18 mouse cellular contexts compared by ENCODE assay signal in the genomic region with DNA sequence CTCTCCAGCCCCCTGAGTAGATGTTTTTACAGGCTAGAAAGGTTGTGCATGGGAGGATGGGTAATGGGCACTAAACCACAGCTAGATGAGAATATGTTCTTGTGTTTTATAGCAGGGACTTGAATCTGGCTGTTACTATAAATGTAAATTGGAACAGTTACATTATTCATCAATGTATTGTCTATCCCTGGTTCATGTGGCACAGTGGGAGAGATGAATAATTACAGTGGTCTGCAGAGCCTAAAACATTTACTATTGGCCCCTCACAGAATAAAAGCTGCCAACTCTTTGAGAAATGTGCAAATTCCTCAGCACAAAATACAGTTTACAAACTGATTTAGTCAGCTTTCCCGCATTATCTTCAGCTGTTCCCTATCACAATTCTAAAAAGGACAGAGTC.
"Had no signal": no experiment of that assay in that cellular context is flagged by ENCODE, and none has a peak within 500 bp of the region (broad histone marks: within the 10 kb centered on the region; RNA-seq: fewer than 3 reads in every experiment).

No protein-coding gene starts in this region.

- H3K36me3 ChIP-seq: neural tube, embryonic 15.5 days had no signal

- H3K27me3 ChIP-seq: kidney, embryonic 15.5 days; liver, embryonic 13.5 days; neural tube, embryonic 15.5 days had no signal

- H3K9me3 ChIP-seq: kidney, embryonic 15.5 days; liver, embryonic 13.5 days; neural tube, embryonic 15.5 days had no signal

- H3K4me3 ChIP-seq: kidney, embryonic 15.5 days; left cerebral cortex, adult 2 months; liver, embryonic 13.5 days; myocyte; neural tube, embryonic 15.5 days had no signal

- DNase-seq: kidney, adult 8-10 months; kidney, postnatal 10 days; kidney, postnatal 36 days; layer of hippocampus, postnatal 36 days; liver, embryonic 13.5 days; lung, adult 2 months; lung, postnatal 14 days; lung, postnatal 4 days; right cerebral cortex, adult 18-20 months; right cerebral cortex, postnatal 14 days; right cerebral cortex, postnatal 4 days; thymus, adult 18-20 months had no signal

- H3K9ac ChIP-seq: kidney, embryonic 15.5 days; liver, embryonic 13.5 days; neural tube, embryonic 15.5 days had no signal

- ATAC-seq: midbrain, embryonic 16.5 days had no signal

- H3K4me2 ChIP-seq: kidney, embryonic 15.5 days; liver, embryonic 13.5 days; midbrain, embryonic 11.5 days; neural tube, embryonic 15.5 days had no signal

- H3K27ac ChIP-seq: kidney, embryonic 15.5 days; left cerebral cortex, adult 2 months; liver, embryonic 13.5 days; neural tube, embryonic 15.5 days had no signal
